Mouse (Mus musculus) neural tube, embryonic 14.5 days (tissue): Measurements from ENCODE around the gene Chst4. TPM values are rescaled to one million over a fixed set of nuclear protein-coding genes. Genes with fewer than 3 reads are reported as not detected.

Experiments used
- ATAC-seq: fragments of 200-750 bp; cut with Nextera tagmentation; 2 replicates; pipeline ENCODE4 v1.8.0; 2017; ENCODE audit warnings: low read depth, mild to moderate bottlenecking, moderate TSS enrichment, moderate library complexity
- H3K27ac ChIP-seq: fragments of 300-500 bp; sonication (generic); 2 replicates; pipeline ENCODE4 v1.5.1; 2014; ENCODE audit warnings: low read depth, mild to moderate bottlenecking, control low read depth, low read length, moderate library complexity, mixed read lengths
- H3K27me3 ChIP-seq: fragments of 300-500 bp; sonication (generic); 2 replicates; pipeline ENCODE4 v1.6.1; 2014; ENCODE audit warnings: low read length; ENCODE audit not compliant: control insufficient read depth, insufficient read depth
- H3K36me3 ChIP-seq: fragments of 300-500 bp; sonication (generic); 2 replicates; pipeline ENCODE4 v1.6.1; 2014; ENCODE audit warnings: low read length, mixed read lengths; ENCODE audit not compliant: control insufficient read depth, insufficient read depth
- H3K4me1 ChIP-seq: fragments of 300-500 bp; sonication (generic); 2 replicates; pipeline ENCODE4 v1.6.1; 2014; ENCODE audit warnings: low read length; ENCODE audit not compliant: control insufficient read depth, insufficient read depth
- H3K4me2 ChIP-seq: fragments of 300-500 bp; sonication (generic); 2 replicates; pipeline ENCODE4 v1.6.1; 2014; ENCODE audit warnings: mild to moderate bottlenecking, low read depth, low read length, control low read depth
- H3K4me3 ChIP-seq: fragments of 300-500 bp; sonication (generic); 2 replicates; pipeline ENCODE4 v1.5.1; 2014; ENCODE audit warnings: low read depth, low read length, control low read depth, mixed read lengths
- H3K9ac ChIP-seq: fragments of 300-500 bp; sonication (generic); replicated peaks from 2 replicates; pipeline ENCODE4 v1.6.1; 2014; ENCODE audit warnings: low read depth, mild to moderate bottlenecking, control low read depth, low read length, mixed read lengths
- H3K9me3 ChIP-seq: fragments of 300-500 bp; sonication (generic); 2 replicates; pipeline ENCODE4 v1.6.1; 2016; ENCODE audit warnings: low read length; ENCODE audit not compliant: control insufficient read depth
- WGBS: fragments of 180-500 bp; shearing (Covaris S2); extraction: QIAGEN DNeasy Blood & Tissue Kit; methylation state at CpG from one replicate; pipeline ENCODE4 v1.1.7; 2014; 5-methylcytosine and 5-hydroxymethylcytosine counted together
- polyA plus RNA-seq: library from polyadenylated mRNA; unstranded; fragments of >200 nt; fragmentation: Nextera tagmentation; extraction: Ambion mirVana; gene quantifications from 2 replicates; pipeline ENCODE4 v1.2.1, GENCODE M21; 2014

Chst4 gene
- polyA plus RNA-seq, 1 experiment from 2014 or later = not detected

DNA sequence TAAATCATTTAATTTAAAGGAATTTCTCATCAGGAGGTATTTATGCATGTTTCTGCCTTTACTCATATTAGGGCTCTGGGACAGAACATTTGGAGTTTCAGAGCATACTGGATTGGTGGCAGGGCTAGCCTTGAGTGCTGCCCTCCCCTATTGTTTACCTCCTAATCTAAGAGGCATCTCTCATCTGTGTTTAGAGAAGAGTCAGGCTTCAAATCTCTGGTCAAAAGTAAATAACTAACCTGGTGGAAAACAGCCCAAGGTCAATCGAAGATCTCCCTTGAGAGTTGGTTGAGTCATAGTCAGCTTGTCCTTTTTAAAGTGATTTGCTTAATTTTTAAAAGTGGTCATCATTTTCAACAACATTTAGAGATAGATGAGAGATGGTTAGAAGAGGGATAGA lies 46.6 kb downstream of the Chst4 start:
- no peak overlapping the region for H3K27ac ChIP-seq
- no peak overlapping the region for H3K4me2 ChIP-seq
- 78% methylated on average over 1 of the region's 1 CpGs for whole genome bisulfite sequencing
- no peaks in the 10 kb centered on the region for H3K27me3 ChIP-seq
- no peaks in the 10 kb centered on the region for H3K4me1 ChIP-seq
- no peak for ATAC-seq
- no peak overlapping the region for H3K9ac ChIP-seq
- no peaks in the 10 kb centered on the region for H3K36me3 ChIP-seq
- H3K4me3 ChIP-seq = no peak overlapping the region
- no peaks in the 10 kb centered on the region for H3K9me3 ChIP-seq

GRCm38 (mm10) chr8:109992166-109992565 lies 47.4 kb downstream of the Chst4 start:
- H3K27ac ChIP-seq = no peak overlapping the region
- WGBS = 71% methylated on average over 5 of the region's 5 CpGs
- H3K9ac ChIP-seq = no peak overlapping the region
- no peak for ATAC-seq
- H3K4me1 ChIP-seq = no peaks in the 10 kb centered on the region
- no peak overlapping the region for H3K4me3 ChIP-seq
- H3K27me3 ChIP-seq = no peaks in the 10 kb centered on the region
- H3K36me3 ChIP-seq = no peaks in the 10 kb centered on the region
- no peak overlapping the region for H3K4me2 ChIP-seq
- no peaks in the 10 kb centered on the region for H3K9me3 ChIP-seq

DNA sequence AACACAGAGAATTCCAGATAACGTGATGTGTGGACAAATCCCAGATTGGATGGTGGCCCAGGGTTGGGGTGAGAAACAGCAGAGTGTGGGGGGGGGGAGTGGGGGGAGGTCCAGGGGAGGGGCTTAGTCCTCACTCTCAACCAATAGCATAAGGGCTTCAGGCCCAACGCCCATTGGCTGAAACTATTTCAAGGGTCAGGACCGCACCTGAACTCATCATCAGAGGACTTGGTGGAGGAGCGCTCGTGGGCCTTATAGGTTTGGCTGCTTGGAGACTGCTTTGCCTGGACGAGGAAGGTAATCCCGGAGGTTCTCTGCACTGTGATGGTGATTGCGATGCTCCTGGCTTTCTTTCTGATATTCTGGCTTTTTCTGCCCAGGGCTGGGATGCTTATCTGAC lies 49.3 kb downstream of the Chst4 start, which contains the start of gene Tat:
Tat (plus strand) TSS at position 214 of the 400 bp plus-strand sequence.
- H3K36me3 ChIP-seq = no peaks in the 10 kb centered on the region
- H3K4me3 ChIP-seq = no peak within 1 kb of the TSS
- WGBS = 80% methylated on average over 8 of the region's 8 CpGs
- H3K9ac ChIP-seq = no peak within 1 kb of the TSS
- no peak within 1 kb of the TSS for H3K4me2 ChIP-seq
- H3K4me1 ChIP-seq = no peaks in the 10 kb centered on the region
- H3K27ac ChIP-seq = no peak within 1 kb of the TSS
- H3K27me3 ChIP-seq = no peaks in the 10 kb centered on the region
- no peak for ATAC-seq
- H3K9me3 ChIP-seq = no peaks in the 10 kb centered on the region

GRCm38 (mm10) chr8:109989151-109989550 lies 50.4 kb downstream of the Chst4 start:
- Histone ChIP-seq H3K27me3 (no peaks in the 10 kb centered on the region), H3K9me3 (no peaks in the 10 kb centered on the region), H3K36me3 (no peaks in the 10 kb centered on the region), H3K4me3 (no peak overlapping the region), H3K9ac (no peak overlapping the region), H3K4me1 (no peaks in the 10 kb centered on the region), H3K4me2 (no peak overlapping the region), H3K27ac (no peak overlapping the region)
- 93% methylated on average over 8 of the region's 8 CpGs for WGBS
- ATAC-seq = no peak

- Histone ChIP-seq H3K36me3 (no peaks in the 10 kb centered on the region), H3K9ac (no peak overlapping the region), H3K4me1 (no peaks in the 10 kb centered on the region; the same call in 1 of the 2 replicates), H3K4me2 (no peak overlapping the region), H3K9me3 (no peaks in the 10 kb centered on the region), H3K27me3 (no peaks in the 10 kb centered on the region), H3K27ac (no peak overlapping the region), H3K4me3 (no peak overlapping the region)
- no peak for ATAC-seq
- WGBS = 92% methylated on average over 7 of the region's 7 CpGs
These were observed 51.8 kb downstream of the Chst4 start for GRCm38 (mm10) chr8:109987776-109988175.

DNA sequence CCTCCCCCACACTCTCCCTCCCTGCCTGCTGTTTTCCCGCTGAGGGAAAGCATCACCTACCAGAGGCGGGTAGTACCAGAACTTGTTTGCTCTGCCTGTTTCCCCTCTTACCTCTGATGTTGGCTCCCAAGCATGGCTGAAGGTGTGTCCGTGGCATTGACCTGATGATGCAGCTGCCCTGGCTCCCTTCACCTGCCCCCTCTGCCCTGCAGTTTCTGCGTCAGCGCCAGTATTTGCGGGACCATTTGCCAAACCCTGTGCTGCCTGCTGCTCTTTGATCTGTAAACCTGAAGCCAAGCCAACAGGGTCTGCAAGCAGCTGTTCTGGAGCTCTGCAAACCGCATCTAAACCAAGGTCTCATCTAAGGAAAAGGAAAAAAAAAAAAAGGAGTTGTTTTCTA lies 53.2 kb downstream of the Chst4 start:
- H3K27me3 ChIP-seq = no peaks in the 10 kb centered on the region
- no peaks in the 10 kb centered on the region for H3K9me3 ChIP-seq
- no peak overlapping the region for H3K4me3 ChIP-seq
- WGBS = 82% methylated on average over 7 of the region's 7 CpGs
- no peaks in the 10 kb centered on the region for H3K36me3 ChIP-seq
- H3K4me2 ChIP-seq = no peak overlapping the region
- no peak for ATAC-seq
- no peak overlapping the region for H3K9ac ChIP-seq
- H3K27ac ChIP-seq = no peak overlapping the region
- no peaks in the 10 kb centered on the region; the same call in 1 of the 2 replicates for H3K4me1 ChIP-seq

DNA sequence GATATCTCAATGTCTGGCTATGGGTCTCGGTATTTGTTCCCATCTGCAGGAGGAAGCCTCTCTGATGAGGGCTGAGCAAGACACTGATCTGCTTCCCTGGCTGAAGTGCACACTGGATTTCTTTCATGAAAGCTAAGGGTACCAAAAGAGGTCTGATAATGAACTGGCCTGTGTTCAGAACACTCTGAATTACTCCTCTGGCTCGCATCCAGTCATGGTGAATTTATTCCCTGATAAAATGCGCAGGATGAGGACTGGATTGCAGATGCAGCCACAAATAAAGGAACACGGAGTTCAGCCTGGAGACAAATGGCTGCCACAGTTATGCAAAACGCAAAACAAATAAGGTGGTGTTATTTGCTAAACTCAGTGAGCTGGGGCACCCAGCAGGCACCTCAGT lies 55.6 kb downstream of the Chst4 start:
- Histone ChIP-seq H3K9me3 (no peaks in the 10 kb centered on the region), H3K27ac (peak overlapping the region; percentile 70), H3K9ac (no peak overlapping the region), H3K4me2 (no peak overlapping the region), H3K4me3 (no peak overlapping the region), H3K4me1 (no peaks in the 10 kb centered on the region; the same call in 1 of the 2 replicates), H3K36me3 (no peaks in the 10 kb centered on the region), H3K27me3 (no peaks in the 10 kb centered on the region)
- ATAC-seq = peak; percentile 28; the same call in 1 of the 2 replicates
- WGBS = 8% methylated on average over 5 of the region's 5 CpGs

- Histone ChIP-seq H3K27ac (no peak overlapping the region), H3K27me3 (no peaks in the 10 kb centered on the region), H3K9ac (no peak overlapping the region), H3K36me3 (no peaks in the 10 kb centered on the region), H3K4me2 (no peak overlapping the region), H3K4me3 (no peak overlapping the region), H3K4me1 (no peaks in the 10 kb centered on the region; the same call in 1 of the 2 replicates), H3K9me3 (no peaks in the 10 kb centered on the region)
- WGBS = 76% methylated on average over 15 of the region's 15 CpGs
- no peak for ATAC-seq
These were observed 57.0 kb downstream of the Chst4 start for GRCm38 (mm10) chr8:109982386-109983105.

GRCm38 (mm10) chr8:109979339-109979738 lies 60.2 kb downstream of the Chst4 start:
- Histone ChIP-seq H3K9me3 (no peaks in the 10 kb centered on the region), H3K4me3 (no peak overlapping the region), H3K9ac (no peak overlapping the region), H3K36me3 (no peaks in the 10 kb centered on the region), H3K27ac (no peak overlapping the region), H3K4me2 (no peak overlapping the region), H3K4me1 (no peaks in the 10 kb centered on the region; the same call in 1 of the 2 replicates), H3K27me3 (no peaks in the 10 kb centered on the region)
- no peak for ATAC-seq
- 86% methylated on average over 6 of the region's 6 CpGs for WGBS
